Mouse (Mus musculus): ENCODE data around the gene Cdkn2aipnl. TPM values are rescaled to one million over a fixed set of nuclear protein-coding genes. Genes with fewer than 3 reads are reported as not detected.

Gene Cdkn2aipnl
- polyA plus RNA-seq, 1 experiment: 92.4 TPM

- H3K4me1 ChIP-seq (replicated peaks; ENCODE audit: control insufficient read depth, insufficient read depth, low read length): peaks cover 11% of the 10 kb centered on the region
- no peak for TF ChIP-seq CTCF (IDR thresholded peaks at IDR 0.05; ENCODE audit: borderline replicate concordance, control insufficient read depth, extremely low read depth, insufficient read depth, low read length, poor library complexity)
- no peak for TF ChIP-seq POLR2A (IDR thresholded peaks at IDR 0.05; ENCODE audit: control insufficient read depth, extremely low read depth, insufficient read depth, low read length, poor library complexity)
- H3K4me3 ChIP-seq (ENCODE audit: control insufficient read depth, insufficient read depth, low read length): no peak overlapping the region
- 58% methylated on average over 1 of the region's 1 CpGs for WGBS
- DNase-seq: no peak
- no peak overlapping the region for H3K27ac ChIP-seq (ENCODE audit: control insufficient read depth, insufficient read depth, low read length)
- no peaks in the 10 kb centered on the region for H3K36me3 ChIP-seq (ENCODE audit: control insufficient read depth, insufficient read depth, low read length)
- H3K27me3 ChIP-seq (ENCODE audit: control insufficient read depth, insufficient read depth, low read length): no peaks in the 10 kb centered on the region
Observed at GRCm38 (mm10) chr11:51926385-51926784, 41.1 kb upstream of the Cdkn2aipnl start.

- no peak for DNase-seq
- Histone ChIP-seq H3K27ac (ENCODE audit: control insufficient read depth, insufficient read depth, low read length) (no peak overlapping the region), H3K4me1 (replicated peaks; ENCODE audit: control insufficient read depth, insufficient read depth, low read length) (peaks cover 15% of the 10 kb centered on the region), H3K36me3 (ENCODE audit: control insufficient read depth, insufficient read depth, low read length) (no peaks in the 10 kb centered on the region), H3K4me3 (ENCODE audit: control insufficient read depth, insufficient read depth, low read length) (no peak overlapping the region), H3K27me3 (ENCODE audit: control insufficient read depth, insufficient read depth, low read length) (no peaks in the 10 kb centered on the region)
- WGBS: 74% methylated on average over 2 of the region's 2 CpGs
- no peak for TF ChIP-seq POLR2A (IDR thresholded peaks at IDR 0.05; ENCODE audit: control insufficient read depth, extremely low read depth, insufficient read depth, low read length, poor library complexity)
- no peak for TF ChIP-seq CTCF (IDR thresholded peaks at IDR 0.05; ENCODE audit: borderline replicate concordance, control insufficient read depth, extremely low read depth, insufficient read depth, low read length, poor library complexity)
Observed at GRCm38 (mm10) chr11:51927106-51927505, 40.4 kb upstream of the Cdkn2aipnl start.

- Histone ChIP-seq H3K27ac (ENCODE audit: control insufficient read depth, insufficient read depth, low read length) (no peak overlapping the region), H3K27me3 (ENCODE audit: control insufficient read depth, insufficient read depth, low read length) (no peaks in the 10 kb centered on the region), H3K4me1 (replicated peaks; ENCODE audit: control insufficient read depth, insufficient read depth, low read length) (peaks cover 24% of the 10 kb centered on the region), H3K4me3 (ENCODE audit: control insufficient read depth, insufficient read depth, low read length) (no peak overlapping the region), H3K36me3 (ENCODE audit: control insufficient read depth, insufficient read depth, low read length) (no peaks in the 10 kb centered on the region)
- WGBS: 79% methylated on average over 1 of the region's 1 CpGs
- TF ChIP-seq POLR2A (IDR thresholded peaks at IDR 0.05; ENCODE audit: control insufficient read depth, extremely low read depth, insufficient read depth, low read length, poor library complexity) (no peak), CTCF (IDR thresholded peaks at IDR 0.05; ENCODE audit: borderline replicate concordance, control insufficient read depth, extremely low read depth, insufficient read depth, low read length, poor library complexity) (no peak)
- DNase-seq: no peak
Observed at GRCm38 (mm10) chr11:51931138-51931537, 36.3 kb upstream of the Cdkn2aipnl start.

GRCm38 (mm10) chr11:51931790-51932189, 35.7 kb upstream of the Cdkn2aipnl start:
- no peak for TF ChIP-seq POLR2A (IDR thresholded peaks at IDR 0.05; ENCODE audit: control insufficient read depth, extremely low read depth, insufficient read depth, low read length, poor library complexity)
- TF ChIP-seq CTCF (IDR thresholded peaks at IDR 0.05; ENCODE audit: borderline replicate concordance, control insufficient read depth, extremely low read depth, insufficient read depth, low read length, poor library complexity): no peak
- Histone ChIP-seq H3K36me3 (ENCODE audit: control insufficient read depth, insufficient read depth, low read length) (no peaks in the 10 kb centered on the region), H3K27me3 (ENCODE audit: control insufficient read depth, insufficient read depth, low read length) (no peaks in the 10 kb centered on the region), H3K4me3 (ENCODE audit: control insufficient read depth, insufficient read depth, low read length) (no peak overlapping the region), H3K4me1 (replicated peaks; ENCODE audit: control insufficient read depth, insufficient read depth, low read length) (peaks cover 31% of the 10 kb centered on the region), H3K27ac (ENCODE audit: control insufficient read depth, insufficient read depth, low read length) (no peak overlapping the region; the same call in 1 of the 2 replicates)
- 10% methylated on average over 9 of the region's 9 CpGs for WGBS
- DNase-seq: no peak

- no peak overlapping the region for H3K4me3 ChIP-seq (ENCODE audit: control insufficient read depth, insufficient read depth, low read length)
- no peak for DNase-seq
- no peaks in the 10 kb centered on the region for H3K27me3 ChIP-seq (ENCODE audit: control insufficient read depth, insufficient read depth, low read length)
- 90% methylated on average over 3 of the region's 3 CpGs for WGBS
- H3K36me3 ChIP-seq (ENCODE audit: control insufficient read depth, insufficient read depth, low read length): no peaks in the 10 kb centered on the region
- H3K27ac ChIP-seq (ENCODE audit: control insufficient read depth, insufficient read depth, low read length): no peak overlapping the region
- TF ChIP-seq CTCF (IDR thresholded peaks at IDR 0.05; ENCODE audit: borderline replicate concordance, control insufficient read depth, extremely low read depth, insufficient read depth, low read length, poor library complexity): no peak
- TF ChIP-seq POLR2A (IDR thresholded peaks at IDR 0.05; ENCODE audit: control insufficient read depth, extremely low read depth, insufficient read depth, low read length, poor library complexity): no peak
- peaks cover 48% of the 10 kb centered on the region for H3K4me1 ChIP-seq (replicated peaks; ENCODE audit: control insufficient read depth, insufficient read depth, low read length)
Observed at GRCm38 (mm10) chr11:51934230-51934629, 33.2 kb upstream of the Cdkn2aipnl start.

GRCm38 (mm10) chr11:51935636-51936434, 31.6 kb upstream of the Cdkn2aipnl start:
- Histone ChIP-seq H3K27me3 (ENCODE audit: control insufficient read depth, insufficient read depth, low read length) (no peaks in the 10 kb centered on the region), H3K4me1 (replicated peaks; ENCODE audit: control insufficient read depth, insufficient read depth, low read length) (peaks cover 62% of the 10 kb centered on the region), H3K4me3 (ENCODE audit: control insufficient read depth, insufficient read depth, low read length) (no peak overlapping the region), H3K27ac (ENCODE audit: control insufficient read depth, insufficient read depth, low read length) (peak overlapping the region; percentile 85), H3K36me3 (ENCODE audit: control insufficient read depth, insufficient read depth, low read length) (no peaks in the 10 kb centered on the region)
- peak; percentile 74 for DNase-seq
- WGBS: 7% methylated on average over 5 of the region's 5 CpGs
- TF ChIP-seq POLR2A (IDR thresholded peaks at IDR 0.05; ENCODE audit: control insufficient read depth, extremely low read depth, insufficient read depth, low read length, poor library complexity) (no peak), CTCF (IDR thresholded peaks at IDR 0.05; ENCODE audit: borderline replicate concordance, control insufficient read depth, extremely low read depth, insufficient read depth, low read length, poor library complexity) (0 out of 2 replicates have a peak, but pooled peaks have one; percentile 16)
